Mouse (Mus musculus) 3134 (cell line): ENCODE data around the gene Zfp609.

Experiments used
- DNase-seq: peaks from one replicate; pipeline ENCODE4 v3.0.0-alpha.2; 2011; ENCODE audit warnings: low spot score; ENCODE audit not compliant: insufficient read length; ENCODE audit errors: extremely low read depth

Gene Zfp609

GRCm38 (mm10) chr9:65827344-65828015 lies at the start of gene Zfp609:
Zfp609 (minus strand) TSS chr9:65827564.
- peak; percentile 80 for DNase-seq

GRCm38 (mm10) chr9:65859656-65860055 lies 32.3 kb upstream of the Zfp609 start:
- DNase-seq, result no peak

GRCm38 (mm10) chr9:65850203-65850602 lies 22.8 kb upstream of the Zfp609 start:
- no peak for DNase-seq

- no peak for DNase-seq
Observed at GRCm38 (mm10) chr9:65848154-65848553, 20.8 kb upstream of the Zfp609 start.

- DNase-seq, result no peak
Observed at GRCm38 (mm10) chr9:65844421-65845165, 17.2 kb upstream of the Zfp609 start.

GRCm38 (mm10) chr9:65839841-65840240 lies 12.5 kb upstream of the Zfp609 start:
- DNase-seq, result peak; percentile 10

GRCm38 (mm10) chr9:65836916-65837315 lies 9.6 kb upstream of the Zfp609 start:
- DNase-seq, result no peak

GRCm38 (mm10) chr9:65834628-65835354 lies 7.4 kb upstream of the Zfp609 start:
- DNase-seq, result no peak

- no peak for DNase-seq
Observed at GRCm38 (mm10) chr9:65833640-65834039, 6.3 kb upstream of the Zfp609 start.

GRCm38 (mm10) chr9:65833230-65833629 lies 5.9 kb upstream of the Zfp609 start:
- no peak for DNase-seq

- DNase-seq, result no peak
Observed at GRCm38 (mm10) chr9:65832041-65832440, 4.7 kb upstream of the Zfp609 start.

- no peak for DNase-seq
Observed at GRCm38 (mm10) chr9:65831164-65831563, 3.8 kb upstream of the Zfp609 start.

GRCm38 (mm10) chr9:65830255-65830654 lies 2.9 kb upstream of the Zfp609 start:
- DNase-seq, result no peak

- DNase-seq, result peak; percentile 29
Observed at GRCm38 (mm10) chr9:65829410-65829809, 2.0 kb upstream of the Zfp609 start.

GRCm38 (mm10) chr9:65828511-65828910 lies 1.1 kb upstream of the Zfp609 start:
- peak; percentile 51 for DNase-seq

- DNase-seq, result no peak
Observed at GRCm38 (mm10) chr9:65828016-65828403, 646 bp upstream of the Zfp609 start.

GRCm38 (mm10) chr9:65826588-65827343 lies 598 bp downstream of the Zfp609 start:
- peak; percentile 75 for DNase-seq

- no peak for DNase-seq
Observed at GRCm38 (mm10) chr9:65826226-65826587, 1.2 kb downstream of the Zfp609 start.

GRCm38 (mm10) chr9:65823716-65824462 lies 3.5 kb downstream of the Zfp609 start:
- no peak for DNase-seq

- no peak for DNase-seq
Observed at GRCm38 (mm10) chr9:65822011-65822410, 5.4 kb downstream of the Zfp609 start.
